Comparison of ENCODE assay signal across 8 mouse cellular contexts in genomic region chr2:165286361-165287201, GRCm38 (mm10). TPM values are rescaled to one million over a fixed set of nuclear protein-coding genes. Genes with fewer than 3 reads are reported as not detected.
A peak's percentile ranks its signal among the peaks of the same experiment; 100 is the strongest.
DNase-seq lines count a peak whose midpoint lies in the region; ATAC-seq and TF ChIP-seq lines count a peak whose summit lies in the region.

No protein-coding gene starts in this region.

- no peak for TF ChIP-seq EP300 in MEL (IDR thresholded peaks at IDR 0.05; ENCODE audit: low read depth in 1 of 2, low read length in 2 of 2)

- 54% methylated on average over 18 of the region's 18 CpGs for WGBS in heart, embryonic 13.5 days
- 71% methylated on average over 18 of the region's 18 CpGs for WGBS in forebrain, embryonic 15.5 days
- WGBS in midbrain, embryonic 11.5 days: 70% methylated on average over 18 of the region's 18 CpGs
- WGBS in stomach, embryonic 16.5 days: 56% methylated on average over 18 of the region's 18 CpGs

- intact Hi-C loops in left cerebral cortex, postnatal 4 days (cut with DNase I): no loop called here

- no peak overlapping the region for H3K27ac ChIP-seq in heart, embryonic 13.5 days (replicated peaks)
- peak overlapping the region; percentile 56 for H3K27ac ChIP-seq in MEL (ENCODE audit: control insufficient read depth, low read depth, low read length)
- no peak overlapping the region for H3K27ac ChIP-seq in forebrain, embryonic 15.5 days (replicated peaks)
- no peak overlapping the region for H3K27ac ChIP-seq in midbrain, embryonic 11.5 days (ENCODE audit: low read depth, low read length)
- H3K27ac ChIP-seq in stomach, embryonic 16.5 days (ENCODE audit: low read length): peak overlapping the region; percentile 80; the same call in 1 of the 2 replicates

- no peak for ATAC-seq in heart, embryonic 13.5 days (ENCODE audit: extremely low read depth, insufficient number of reproducible peaks, low FRiP score, low TSS enrichment)
- no peak for ATAC-seq in forebrain, embryonic 15.5 days (replicated peaks)
- no peak for ATAC-seq in midbrain, embryonic 11.5 days (ENCODE audit: low FRiP score)
- ATAC-seq in stomach, embryonic 16.5 days (ENCODE audit: insufficient read depth, low FRiP score): no peak

- TF ChIP-seq RAD21 in MEL (IDR thresholded peaks at IDR 0.05; ENCODE audit: low read depth, low read length): no peak

- no peak for TF ChIP-seq CTCF in MEL (IDR thresholded peaks at IDR 0.05 in 2 of 3, conservative IDR thresholded peaks at IDR 0.05 in 1 of 3; ENCODE audit: control insufficient read depth in 1 of 3, insufficient read depth in 1 of 3, low read depth in 2 of 3, low read length in 3 of 3, poor library complexity in 1 of 3, severe bottlenecking in 1 of 3)

- DNase-seq in heart, adult 8-10 months (ENCODE audit: low spot score): no peak
- DNase-seq in MEL (ENCODE audit: low read depth, low spot score): peak; percentile 77
- peak; percentile 32 for DNase-seq in left cerebral cortex, postnatal 4 days
- no peak for DNase-seq in midbrain, embryonic 11.5 days (ENCODE audit: low spot score, missing footprints)
- no peak for DNase-seq in kidney, postnatal 36 days

- TF ChIP-seq POLR2A in MEL (IDR thresholded peaks at IDR 0.05; ENCODE audit: control insufficient read depth in 1 of 2, insufficient read depth in 1 of 2, low read depth in 1 of 2, low read length in 2 of 2, poor library complexity in 1 of 2): peak; percentile 18 to 23; a peak in 1 of 4 replicates

- peak overlapping the region; percentile 97 for H3K4me2 ChIP-seq in heart, embryonic 13.5 days
- peak overlapping the region; percentile 92 for H3K4me2 ChIP-seq in forebrain, embryonic 15.5 days (replicated peaks)
- peak overlapping the region; percentile 97 for H3K4me2 ChIP-seq in midbrain, embryonic 11.5 days
- H3K4me2 ChIP-seq in stomach, embryonic 16.5 days (ENCODE audit: low read depth, low read length): peak overlapping the region; percentile 93

- peaks cover 32% of the 10 kb centered on the region for H3K36me3 ChIP-seq in heart, embryonic 13.5 days
- H3K36me3 ChIP-seq in MEL (ENCODE audit: control insufficient read depth in 1 of 2, insufficient read depth in 2 of 2, low read length in 2 of 2): peaks cover 0 to 2% of the 10 kb centered on the region in 2 experiments; a peak in 2 of 4 replicates
- peaks cover 17% of the 10 kb centered on the region for H3K36me3 ChIP-seq in forebrain, embryonic 15.5 days
- H3K36me3 ChIP-seq in midbrain, embryonic 11.5 days (ENCODE audit: control insufficient read depth, insufficient read depth, low read length): peaks cover 3% of the 10 kb centered on the region
- H3K36me3 ChIP-seq in stomach, embryonic 16.5 days (ENCODE audit: control insufficient read depth, insufficient read depth, low read length): 0 out of 2 replicates have a peak, but pooled peaks cover 5% of the 10 kb centered on the region

- no peaks in the 10 kb centered on the region for H3K9me3 ChIP-seq in heart, embryonic 13.5 days
- H3K9me3 ChIP-seq in MEL (replicated peaks; ENCODE audit: insufficient read depth, low read length): no peaks in the 10 kb centered on the region
- no peaks in the 10 kb centered on the region for H3K9me3 ChIP-seq in forebrain, embryonic 15.5 days
- no peaks in the 10 kb centered on the region for H3K9me3 ChIP-seq in midbrain, embryonic 11.5 days (ENCODE audit: control insufficient read depth, low read length)
- H3K9me3 ChIP-seq in stomach, embryonic 16.5 days (replicated peaks; ENCODE audit: control insufficient read depth, low read length): no peaks in the 10 kb centered on the region

- peaks cover 7% of the 10 kb centered on the region; the same call in 1 of the 2 replicates for H3K79me2 ChIP-seq in MEL (ENCODE audit: control insufficient read depth, insufficient read depth, low read length, poor library complexity)

- H3K4me3 ChIP-seq in heart, embryonic 13.5 days: peak overlapping the region; percentile 87
- H3K4me3 ChIP-seq in MEL (ENCODE audit: control insufficient read depth in 1 of 2, insufficient read depth in 1 of 2, low read depth in 2 of 2, low read length in 2 of 2): peak overlapping the region; percentile 82 to 92
- peak overlapping the region; percentile 79 for H3K4me3 ChIP-seq in forebrain, embryonic 15.5 days
- peak overlapping the region; percentile 64 for H3K4me3 ChIP-seq in midbrain, embryonic 11.5 days (ENCODE audit: low read depth, low read length)
- H3K4me3 ChIP-seq in stomach, embryonic 16.5 days (replicated peaks; ENCODE audit: low read length): peak overlapping the region; percentile 71

- H3K9ac ChIP-seq in heart, embryonic 13.5 days: peak overlapping the region; percentile 91
- peak overlapping the region; percentile 80 for H3K9ac ChIP-seq in MEL (ENCODE audit: control insufficient read depth, low read depth, low read length, poor library complexity, severe bottlenecking)
- peak overlapping the region; percentile 63 for H3K9ac ChIP-seq in forebrain, embryonic 15.5 days (replicated peaks)
- H3K9ac ChIP-seq in midbrain, embryonic 11.5 days (ENCODE audit: low read length): peak overlapping the region; percentile 71
- peak overlapping the region; percentile 87 for H3K9ac ChIP-seq in stomach, embryonic 16.5 days (ENCODE audit: low read length)

- H3K4me1 ChIP-seq in heart, embryonic 13.5 days: peaks cover 31% of the 10 kb centered on the region
- H3K4me1 ChIP-seq in MEL (ENCODE audit: control insufficient read depth in 1 of 2, insufficient read depth in 2 of 2, low read length in 2 of 2): peaks cover 3 to 22% of the 10 kb centered on the region in 2 experiments
- peaks cover 52% of the 10 kb centered on the region for H3K4me1 ChIP-seq in forebrain, embryonic 15.5 days
- H3K4me1 ChIP-seq in midbrain, embryonic 11.5 days (ENCODE audit: control insufficient read depth, insufficient read depth, low read length): peaks cover 15% of the 10 kb centered on the region
- H3K4me1 ChIP-seq in stomach, embryonic 16.5 days (ENCODE audit: control insufficient read depth, insufficient read depth, low read length): peaks cover 30% of the 10 kb centered on the region

- no peaks in the 10 kb centered on the region for H3K27me3 ChIP-seq in heart, embryonic 13.5 days (replicated peaks)
- H3K27me3 ChIP-seq in MEL (ENCODE audit: control insufficient read depth in 1 of 2, insufficient read depth in 2 of 2, low read length in 2 of 2): no peaks in the 10 kb centered on the region
- H3K27me3 ChIP-seq in forebrain, embryonic 15.5 days: no peaks in the 10 kb centered on the region
- no peaks in the 10 kb centered on the region for H3K27me3 ChIP-seq in midbrain, embryonic 11.5 days (ENCODE audit: control insufficient read depth, insufficient read depth, low read length)
- H3K27me3 ChIP-seq in stomach, embryonic 16.5 days (ENCODE audit: control insufficient read depth, insufficient read depth, low read length): no peaks in the 10 kb centered on the region

TF ChIP-seq in MEL, 35 proteins besides CTCF, POLR2A, EP300 and RAD21:
- 0 out of 2 replicates have a peak, but pooled peaks have one; percentile 25 for TF ChIP-seq HCFC1 (IDR thresholded peaks at IDR 0.05; ENCODE audit: low read depth, low read length)
- peak; percentile 36; the same call in 1 of the 2 replicates for TF ChIP-seq POLR2AphosphoS2 (IDR thresholded peaks at IDR 0.05; ENCODE audit: low read length)
- TF ChIP-seq SIN3A (IDR thresholded peaks at IDR 0.05; ENCODE audit: low read length): peak; percentile 30; the same call in 1 of the 2 replicates
- no peak for TF ChIP-seq TBP (IDR thresholded peaks at IDR 0.05; ENCODE audit: low read depth, low read length)
- peak; percentile 44; the same call in 1 of the 2 replicates for TF ChIP-seq MXI1 (IDR thresholded peaks at IDR 0.05; ENCODE audit: low read depth, low read length)

RNA-seq across cellular contexts. Expression of gene Slc35c2, which starts 1.1 kb away (rescaled TPM):
- polyA plus RNA-seq in heart, embryonic 13.5 days (2015; fragmentation: Nextera tagmentation; extraction: Ambion mirVana): 37.6 and 46.4 TPM in 2 replicates
- 10 to 100 TPM; 17.9 to 22.1 (median 19.5) TPM for total RNA-seq in heart, adult 8-10 months (2022)
- 57.9 and 64.9 TPM in 2 replicates for total RNA-seq in MEL (2012; rRNA removed)
- polyA plus RNA-seq in MEL (2012; ENCODE audit: insufficient read depth in 1 of 2, insufficient read length in 2 of 2, low read depth in 1 of 2, low replicate concordance in 2 of 2, missing spikeins in 1 of 2): 100 to 1,000 TPM in 1 of 2 experiments, not detected in 1; 121 TPM
- polyA plus RNA-seq in forebrain, embryonic 15.5 days (2015; fragmentation: Nextera tagmentation; extraction: Ambion mirVana): 61.4 and 68.7 TPM in 2 replicates
- total RNA-seq in left cerebral cortex, postnatal 4 days (2021): 10 to 100 TPM; 36.4 to 37.1 TPM
- 49.5 and 49.7 TPM in 2 replicates for polyA plus RNA-seq in midbrain, embryonic 11.5 days (2014; fragmentation: Nextera tagmentation; extraction: Ambion mirVana)
- 67.3 and 68.9 TPM in 2 replicates for polyA plus RNA-seq in stomach, embryonic 16.5 days (2015; fragmentation: Nextera tagmentation; extraction: Ambion mirVana)

RNA-seq across cellular contexts. Expression of gene Elmo2, which starts 39.7 kb away (rescaled TPM):
- 40.8 and 42.8 TPM in 2 replicates for polyA plus RNA-seq in heart, embryonic 13.5 days (2015; fragmentation: Nextera tagmentation; extraction: Ambion mirVana)
- 10 to 100 TPM; 13.7 to 16.4 (median 13.8) TPM for total RNA-seq in heart, adult 8-10 months (2022)
- total RNA-seq in MEL (2012; rRNA removed): 16.5 and 17.4 TPM in 2 replicates
- 10 to 100 TPM in 1 of 2 experiments, not detected in 1; 27.6 TPM for polyA plus RNA-seq in MEL (2012; ENCODE audit: insufficient read depth in 1 of 2, insufficient read length in 2 of 2, low read depth in 1 of 2, low replicate concordance in 2 of 2, missing spikeins in 1 of 2)
- polyA plus RNA-seq in forebrain, embryonic 15.5 days (2015; fragmentation: Nextera tagmentation; extraction: Ambion mirVana): 99.6 and 101 TPM in 2 replicates
- total RNA-seq in left cerebral cortex, postnatal 4 days (2021): 10 to 100 TPM; 79.3 to 80.6 TPM
- polyA plus RNA-seq in midbrain, embryonic 11.5 days (2014; fragmentation: Nextera tagmentation; extraction: Ambion mirVana): 79.9 and 83.1 TPM in 2 replicates
- 56.0 and 59.1 TPM in 2 replicates for polyA plus RNA-seq in stomach, embryonic 16.5 days (2015; fragmentation: Nextera tagmentation; extraction: Ambion mirVana)

RNA-seq across cellular contexts. Expression of gene Cdh22, which starts 51.9 kb away (rescaled TPM):
- 0.08 TPM in 1 of 2 replicates, not detected in the other for polyA plus RNA-seq in heart, embryonic 13.5 days (2015; fragmentation: Nextera tagmentation; extraction: Ambion mirVana)
- total RNA-seq in heart, adult 8-10 months (2022): 1 to 10 TPM in 2 of 4 experiments, under 1 TPM in 2; 0.75 to 2.2 (median 0.99) TPM
- not detected in 2 replicates for total RNA-seq in MEL (2012; rRNA removed)
- polyA plus RNA-seq in MEL (2012; ENCODE audit: insufficient read depth in 1 of 2, insufficient read length in 2 of 2, low read depth in 1 of 2, low replicate concordance in 2 of 2, missing spikeins in 1 of 2): not detected
- polyA plus RNA-seq in forebrain, embryonic 15.5 days (2015; fragmentation: Nextera tagmentation; extraction: Ambion mirVana): 6.0 and 6.1 TPM in 2 replicates
- total RNA-seq in left cerebral cortex, postnatal 4 days (2021): 10 to 100 TPM in 1 of 2 experiments, 1 to 10 TPM in 1; 8.3 to 12.3 TPM
- 4.8 and 6.4 TPM in 2 replicates for polyA plus RNA-seq in midbrain, embryonic 11.5 days (2014; fragmentation: Nextera tagmentation; extraction: Ambion mirVana)
- polyA plus RNA-seq in stomach, embryonic 16.5 days (2015; fragmentation: Nextera tagmentation; extraction: Ambion mirVana): 0.19 and 0.21 TPM in 2 replicates

Comparison
In these comparisons a context has a peak if more than half of its experiments do, and no peak if none do; other contexts are left out.
1. H3K27ac ChIP-seq: peak in MEL (single experiment) and stomach, embryonic 16.5 days (single experiment); none in heart, embryonic 13.5 days (single experiment), forebrain, embryonic 15.5 days (single experiment) and midbrain, embryonic 11.5 days (single experiment).
2. DNase-seq: peak in MEL (single experiment) and left cerebral cortex, postnatal 4 days (single experiment); none in heart, adult 8-10 months (single experiment), midbrain, embryonic 11.5 days (single experiment) and kidney, postnatal 36 days (0 of 2).
3. Peak in every context shown above with its lines, with median percentiles within 50 percentile points of each other: H3K4me2 ChIP-seq, H3K4me3 ChIP-seq and H3K9ac ChIP-seq.